Mouse (Mus musculus) CH12.LX (cell line): ENCODE measurements at regions not wholly inside any gene's neighbourhood (a gene's known extent, or its start where the extent isn't known, plus 50 kb on each side); places are given as distances from the start of the nearest gene placed in this dataset.

Experiments
- DNase-seq: peaks from one replicate; pipeline ENCODE4 v3.0.0-alpha.2; 2013; ENCODE audit errors: extremely low read depth
- H3K27ac ChIP-seq: 2 replicates; pipeline ENCODE4 v1.5.1; 2012; ENCODE audit warnings: low read depth, mild to moderate bottlenecking, control low read depth, moderate library complexity; ENCODE audit not compliant: insufficient read depth
- H3K27me3 ChIP-seq: replicated peaks from 2 replicates; pipeline ENCODE3; 2012; ENCODE audit warnings: inconsistent platforms
- H3K36me3 ChIP-seq, 2 experiments: replicated peaks in 1 of 2; 2 replicates each; pipeline versions ENCODE3 to v1.6.1; 2012; ENCODE audit warnings: inconsistent platforms in 1 of 2, low read length in 1 of 2, mild to moderate bottlenecking in 1 of 2, mixed read lengths in 1 of 2, moderate library complexity in 1 of 2; ENCODE audit not compliant: control insufficient read depth in 1 of 2, insufficient read depth in 1 of 2
- H3K4me1 ChIP-seq, 2 experiments: 2 replicates each; pipeline ENCODE4 v1.6.1; 2012; ENCODE audit warnings: inconsistent platforms in 1 of 2, moderate library complexity in 1 of 2; ENCODE audit not compliant: insufficient read depth in 2 of 2, control insufficient read depth in 1 of 2
- H3K4me2 ChIP-seq: 2 replicates; pipeline ENCODE4 v1.6.1; 2012; ENCODE audit warnings: low read depth, mild to moderate bottlenecking, control low read depth; ENCODE audit not compliant: poor library complexity, insufficient read depth, severe bottlenecking
- H3K4me3 ChIP-seq, 3 experiments: fragments of 150-350 bp in 1 of 3; sonication (generic) in 1 of 3; replicated peaks in 1 of 3; 2 replicates each; pipeline versions ENCODE3 to v1.5.1; 2011 to 2012; ENCODE audit warnings: low read depth in 2 of 3, low read length in 2 of 3, mild to moderate bottlenecking in 2 of 3, moderate library complexity in 2 of 3, control low read depth in 1 of 3, improper control_type of control experiment in 1 of 3, inconsistent platforms in 1 of 3, mixed read lengths in 1 of 3; ENCODE audit not compliant: poor library complexity in 1 of 3
- H3K79me2 ChIP-seq: replicated peaks from 2 replicates; pipeline ENCODE4 v1.6.1; 2012; ENCODE audit warnings: mild to moderate bottlenecking, moderate library complexity; ENCODE audit not compliant: control insufficient read depth, poor library complexity, insufficient read depth, severe bottlenecking; ENCODE audit errors: extremely low read depth
- H3K9ac ChIP-seq: 2 replicates; pipeline ENCODE4 v1.6.1; 2012; ENCODE audit warnings: low read depth, mild to moderate bottlenecking, control low read depth, moderate library complexity; ENCODE audit not compliant: insufficient read depth
- H3K9me3 ChIP-seq: replicated peaks from 2 replicates; pipeline ENCODE3; 2012; ENCODE audit warnings: low read length, inconsistent platforms, mixed read lengths
- BHLHE40 ChIP-seq: IDR thresholded peaks from 2 replicates; pipeline ENCODE4 v1.6.1; 2011; ENCODE audit warnings: mild to moderate bottlenecking, low read depth, low read length, improper control_type of control experiment
- CHD1 ChIP-seq: IDR thresholded peaks from 2 replicates; pipeline ENCODE4 v1.6.1; 2012; ENCODE audit warnings: low read depth, low read length, improper control_type of control experiment, inconsistent platforms
- CHD2 ChIP-seq: IDR thresholded peaks from 2 replicates; pipeline ENCODE4 v1.6.1; 2011; ENCODE audit warnings: low read length, improper control_type of control experiment
- CTCF ChIP-seq, 2 experiments: IDR thresholded peaks in 1 of 2; conservative IDR thresholded peaks in 1 of 2; 2 replicates each; pipeline ENCODE4 v1.5.1; 2011 to 2012; ENCODE audit warnings: low read depth in 2 of 2, low read length in 2 of 2, improper control_type of control experiment in 1 of 2, inconsistent platforms in 1 of 2, mild to moderate bottlenecking in 1 of 2, moderate library complexity in 1 of 2
- E2F4 ChIP-seq: IDR thresholded peaks from 2 replicates; pipeline ENCODE4 v1.6.1; 2011; ENCODE audit warnings: low read depth, low read length, improper control_type of control experiment; ENCODE audit not compliant: insufficient replicate concordance
- EP300 ChIP-seq: IDR thresholded peaks from 2 replicates; pipeline ENCODE4 v1.6.1; 2011; ENCODE audit warnings: low read length, improper control_type of control experiment
- ETS1 ChIP-seq: conservative IDR thresholded peaks from 2 replicates; pipeline ENCODE4 v1.6.1; 2012; ENCODE audit warnings: low read depth, mild to moderate bottlenecking, inconsistent platforms, low read length, improper control_type of control experiment, moderate library complexity
- HCFC1 ChIP-seq: IDR thresholded peaks from 2 replicates; pipeline ENCODE4 v1.6.1; 2012; ENCODE audit warnings: low read depth, mild to moderate bottlenecking, inconsistent platforms, low read length, improper control_type of control experiment
- JUN ChIP-seq: IDR thresholded peaks from 2 replicates; pipeline ENCODE4 v1.6.1; 2011; ENCODE audit warnings: low read depth, mild to moderate bottlenecking, low read length, improper control_type of control experiment, moderate library complexity; ENCODE audit not compliant: insufficient read depth
- MAFK ChIP-seq: IDR thresholded peaks from 2 replicates; pipeline ENCODE4 v1.6.1; 2011; ENCODE audit warnings: low read length, improper control_type of control experiment; ENCODE audit not compliant: insufficient replicate concordance
- MYC ChIP-seq: IDR thresholded peaks from 2 replicates; pipeline ENCODE4 v1.6.1; 2011; ENCODE audit warnings: low read depth, mild to moderate bottlenecking, improper control_type of control experiment, low read length
- NELFE ChIP-seq: IDR thresholded peaks from 2 replicates; pipeline ENCODE4 v1.6.1; 2011; ENCODE audit warnings: low read depth, low read length, improper control_type of control experiment
- POLR2A ChIP-seq: IDR thresholded peaks from 2 replicates; pipeline ENCODE4 v1.6.1; 2011; ENCODE audit warnings: low read depth, mild to moderate bottlenecking, improper control_type of control experiment, low read length
- RAD21 ChIP-seq: IDR thresholded peaks from 2 replicates; pipeline ENCODE4 v1.6.1; 2011; ENCODE audit warnings: low read depth, mild to moderate bottlenecking, low read length, improper control_type of control experiment, moderate library complexity
- RCOR1 ChIP-seq: conservative IDR thresholded peaks from 2 replicates; pipeline ENCODE4 v1.6.1; 2012; ENCODE audit warnings: low read depth, mild to moderate bottlenecking, inconsistent platforms, low read length, improper control_type of control experiment
- SIN3A ChIP-seq: IDR thresholded peaks from 2 replicates; pipeline ENCODE4 v1.6.1; 2012; ENCODE audit warnings: low read length, improper control_type of control experiment, inconsistent platforms
- SMC3 ChIP-seq: IDR thresholded peaks from 2 replicates; pipeline ENCODE4 v1.6.1; 2011; ENCODE audit warnings: low read depth, low read length, improper control_type of control experiment
- TCF12 ChIP-seq: IDR thresholded peaks from 2 replicates; pipeline ENCODE4 v1.6.1; 2014; ENCODE audit warnings: low read depth, mild to moderate bottlenecking, inconsistent platforms, low read length, improper control_type of control experiment
- UBTF ChIP-seq: IDR thresholded peaks from 2 replicates; pipeline ENCODE4 v1.6.1; 2012; ENCODE audit warnings: low read depth, mild to moderate bottlenecking, inconsistent platforms, low read length, improper control_type of control experiment, moderate library complexity
- USF2 ChIP-seq: conservative IDR thresholded peaks from 2 replicates; pipeline ENCODE4 v1.6.1; 2011; ENCODE audit warnings: low read depth, low read length, improper control_type of control experiment
- ZC3H11A ChIP-seq: IDR thresholded peaks from 2 replicates; pipeline ENCODE4 v1.6.1; 2012; ENCODE audit warnings: low read depth, mild to moderate bottlenecking, inconsistent platforms, low read length, improper control_type of control experiment
- ZKSCAN1 ChIP-seq: IDR thresholded peaks from 2 replicates; pipeline ENCODE4 v1.6.1; 2012; ENCODE audit warnings: low read depth, inconsistent platforms, low read length, improper control_type of control experiment, borderline replicate concordance
- ZNF384 ChIP-seq: IDR thresholded peaks from 2 replicates; pipeline ENCODE4 v1.6.1; 2012; ENCODE audit warnings: low read depth, low read length, improper control_type of control experiment, inconsistent platforms
- dilution Hi-C: fragments of 300-500 bp; cut with MboI; formaldehyde crosslinking; loops from 2 replicates; pipeline ENCODE4 v1.14.3; 2020; ENCODE audit warnings: low sequenced_read_pairs; ENCODE audit not compliant: extremely low pct_unique_long_range_greater_than_20kb, extremely low pct_ligation_motif_present
- in situ Hi-C: fragments of 300-500 bp; cut with MboI; formaldehyde crosslinking; loops from 3 replicates; pipeline ENCODE4 v1.14.3; 2019; ENCODE audit warnings: low sequenced_read_pairs, low pct_ligation_motif_present, low pct_unique_long_range_greater_than_20kb, mixed read lengths

DNA sequence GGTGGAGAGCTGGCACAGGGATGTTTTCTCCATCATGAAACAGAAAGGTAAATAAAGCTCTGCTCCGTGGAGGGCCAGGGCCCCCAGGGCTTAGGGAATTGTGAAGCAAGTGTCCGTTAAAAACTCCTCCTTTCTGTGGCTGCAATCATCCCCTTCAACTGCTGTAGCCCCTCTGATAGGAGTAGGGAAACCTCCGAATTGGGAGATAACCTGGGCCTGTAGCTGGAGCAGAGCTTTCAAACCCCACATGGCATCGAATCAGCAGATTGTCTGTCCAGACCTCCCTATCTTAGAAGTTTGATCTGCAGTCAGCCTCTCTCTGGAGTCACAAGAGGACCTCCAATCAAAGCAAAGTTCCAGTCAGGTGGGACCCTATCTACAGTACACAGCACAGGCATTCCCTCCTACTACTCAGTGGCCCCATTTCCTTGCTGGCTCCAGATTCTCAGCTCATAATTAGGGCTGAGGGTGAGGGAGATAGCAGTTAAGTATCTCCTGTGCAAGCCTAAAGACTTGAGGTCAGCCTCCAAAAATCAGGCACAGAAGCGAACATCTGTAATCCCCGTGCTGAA lies 168.8 kb downstream of the Rpl14 start:
- dilution Hi-C loops = no loop called here
- H3K4me2 ChIP-seq = no peak overlapping the region
- H3K9me3 ChIP-seq = no peaks in the 10 kb centered on the region
- no peak for TF ChIP-seq CHD1
- no peak for TF ChIP-seq JUN
- no peak for TF ChIP-seq RAD21
- no peak for TF ChIP-seq SIN3A
- no peak for TF ChIP-seq CTCF (conservative IDR thresholded peaks at IDR 0.05 in 1 of 2, IDR thresholded peaks at IDR 0.05 in 1 of 2; ENCODE audit: low read depth in 2 of 2, low read length in 2 of 2)
- no peak for TF ChIP-seq RCOR1
- TF ChIP-seq ZC3H11A = no peak
- TF ChIP-seq HCFC1 = no peak
- no peak for TF ChIP-seq UBTF
- TF ChIP-seq BHLHE40 = no peak
- H3K9ac ChIP-seq = no peak overlapping the region
- DNase-seq = no peak
- H3K27ac ChIP-seq = no peak overlapping the region
- in situ Hi-C loops = no loop called here
- no peaks in the 10 kb centered on the region for H3K79me2 ChIP-seq
- peaks cover 0 to 4% of the 10 kb centered on the region in 2 experiments; a peak in 1 of 4 replicates for H3K4me1 ChIP-seq
- no peak overlapping the region for H3K4me3 ChIP-seq
- peaks cover 1% of the 10 kb centered on the region for H3K27me3 ChIP-seq
- no peaks in the 10 kb centered on the region for H3K36me3 ChIP-seq

GRCm38 (mm10) chr9:120741521-120741920 lies 170.3 kb downstream of the Rpl14 start:
- Histone ChIP-seq H3K4me2 (no peak overlapping the region), H3K27ac (no peak overlapping the region), H3K27me3 (peaks cover 1% of the 10 kb centered on the region), H3K4me3 (no peak overlapping the region), H3K79me2 (no peaks in the 10 kb centered on the region), H3K9ac (no peak overlapping the region), H3K36me3 (no peaks in the 10 kb centered on the region), H3K4me1 (peaks cover 0 to 4% of the 10 kb centered on the region in 2 experiments; a peak in 1 of 4 replicates), H3K9me3 (no peaks in the 10 kb centered on the region)
- in situ Hi-C loops (no loop called here), dilution Hi-C loops (no loop called here)
- TF ChIP-seq USF2 = no peak
- no peak for TF ChIP-seq TCF12
- no peak for TF ChIP-seq E2F4
- no peak for TF ChIP-seq NELFE
- TF ChIP-seq RAD21 = no peak
- no peak for TF ChIP-seq ETS1
- TF ChIP-seq SIN3A = no peak
- no peak for TF ChIP-seq HCFC1
- TF ChIP-seq EP300 = no peak
- no peak for TF ChIP-seq POLR2A
- TF ChIP-seq CHD2 = no peak
- no peak for TF ChIP-seq UBTF
- TF ChIP-seq MYC = no peak
- TF ChIP-seq JUN = no peak
- no peak for TF ChIP-seq MAFK
- TF ChIP-seq SMC3 = no peak
- TF ChIP-seq BHLHE40 = no peak
- no peak for TF ChIP-seq ZKSCAN1
- TF ChIP-seq ZNF384 = no peak
- DNase-seq = no peak
